ENCODE assay signal across 21 mouse cellular contexts in the genomic region with DNA sequence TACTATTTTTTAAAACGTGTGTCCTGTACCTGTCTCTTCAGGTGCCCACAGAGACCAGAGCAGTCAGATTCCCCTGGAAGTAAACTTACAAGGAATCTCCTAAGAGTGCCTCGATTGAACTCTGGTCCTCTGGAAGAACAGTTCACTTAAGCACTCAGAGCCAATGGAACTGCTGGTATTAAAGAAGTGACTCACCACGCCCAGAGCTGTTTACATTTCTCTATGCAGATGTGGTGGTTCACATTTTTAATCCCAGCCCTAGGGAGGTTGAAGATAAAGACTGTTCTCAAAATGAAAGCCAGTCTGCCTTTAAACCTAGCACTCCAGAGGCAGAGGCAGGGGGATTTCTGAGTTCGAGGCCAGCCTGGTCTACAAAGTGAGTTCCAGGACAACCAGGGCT. TPM values are rescaled to one million over a fixed set of nuclear protein-coding genes. Genes with fewer than 3 reads are reported as not detected.
DNase-seq lines count a peak whose midpoint lies in the region; ATAC-seq and TF ChIP-seq lines count a peak whose summit lies in the region.
"Had no signal": no experiment of that assay in that cellular context is flagged by ENCODE, and none has a peak within 500 bp of the region (broad histone marks: within the 10 kb centered on the region; RNA-seq: fewer than 3 reads in every experiment).

No protein-coding gene starts in this region.

- no peak for DNase-seq in liver, embryonic 11.5 days (ENCODE audit: low spot score)
- peak; percentile 62 for DNase-seq in 3T3-L1 (ENCODE audit: low read depth, low spot score)
- DNase-seq in ovary, postnatal 36 days (ENCODE audit: low spot score), result no peak
- no peak for DNase-seq in frontal cortex, postnatal 25 days (ENCODE audit: low spot score in 2 of 2)
- DNase-seq: adrenal gland, postnatal 10 days; cerebellum, adult 11-12 months; cerebellum, adult 9-11 months; cerebellum, postnatal 36 days; gastrocnemius, postnatal 14 days; heart, adult 2 months; heart, postnatal 14 days had no signal

- H3K4me3 ChIP-seq in liver, embryonic 12.5 days, result no peak overlapping the region
- H3K4me3 ChIP-seq in liver, embryonic 11.5 days (ENCODE audit: low read depth, low read length), result no peak overlapping the region
- no peak overlapping the region for H3K4me3 ChIP-seq in bone marrow macrophage, adult 2 months (ENCODE audit: insufficient read depth, low read length)
- no peak overlapping the region for H3K4me3 ChIP-seq in liver, embryonic 15.5 days (replicated peaks)
- H3K4me3 ChIP-seq: embryonic facial prominence, embryonic 13.5 days; forebrain, embryonic 12.5 days; heart, adult 2 months; heart, embryonic 15.5 days; hindbrain, embryonic 13.5 days had no signal

- TF ChIP-seq CTCF in bone marrow macrophage, adult 2 months (IDR thresholded peaks at IDR 0.05; ENCODE audit: low read depth, low read length), result no peak

- peaks cover 46% of the 10 kb centered on the region for H3K36me3 ChIP-seq in liver, embryonic 12.5 days
- H3K36me3 ChIP-seq in liver, embryonic 11.5 days (ENCODE audit: control insufficient read depth, insufficient read depth, low read length), result peaks cover 3% of the 10 kb centered on the region; the same call in 1 of the 2 replicates
- H3K36me3 ChIP-seq in liver, embryonic 15.5 days (replicated peaks), result peaks cover 43% of the 10 kb centered on the region

- H3K9ac ChIP-seq in liver, embryonic 12.5 days, result no peak overlapping the region
- H3K9ac ChIP-seq in liver, embryonic 11.5 days (ENCODE audit: low read depth, low read length), result no peak overlapping the region
- no peak overlapping the region for H3K9ac ChIP-seq in liver, embryonic 15.5 days
- H3K9ac ChIP-seq: embryonic facial prominence, embryonic 13.5 days; heart, embryonic 15.5 days; hindbrain, embryonic 13.5 days had no signal

- peaks cover 37% of the 10 kb centered on the region for H3K4me1 ChIP-seq in liver, embryonic 12.5 days
- H3K4me1 ChIP-seq in liver, embryonic 11.5 days (replicated peaks; ENCODE audit: control insufficient read depth, insufficient read depth, low read length), result no peaks in the 10 kb centered on the region; the same call in 1 of the 2 replicates
- peaks cover 7% of the 10 kb centered on the region for H3K4me1 ChIP-seq in bone marrow macrophage, adult 2 months (ENCODE audit: control insufficient read depth, insufficient read depth, low read length)
- H3K4me1 ChIP-seq in liver, embryonic 15.5 days (replicated peaks), result peaks cover 37% of the 10 kb centered on the region

- H3K9me3 ChIP-seq in liver, embryonic 12.5 days (replicated peaks), result no peaks in the 10 kb centered on the region
- no peaks in the 10 kb centered on the region for H3K9me3 ChIP-seq in liver, embryonic 11.5 days (ENCODE audit: control insufficient read depth, low read length)
- H3K9me3 ChIP-seq in liver, embryonic 15.5 days (replicated peaks), result no peaks in the 10 kb centered on the region
- H3K9me3 ChIP-seq: embryonic facial prominence, embryonic 13.5 days; forebrain, embryonic 12.5 days; heart, embryonic 15.5 days; hindbrain, embryonic 13.5 days had no signal

- peak overlapping the region; percentile 97 for H3K27ac ChIP-seq in liver, embryonic 12.5 days
- H3K27ac ChIP-seq in liver, embryonic 11.5 days (ENCODE audit: low read depth, low read length), result no peak overlapping the region
- H3K27ac ChIP-seq in bone marrow macrophage, adult 2 months (ENCODE audit: insufficient read depth, low read depth, low read length), result peak overlapping the region; percentile 32; the same call in 1 of the 2 replicates
- H3K27ac ChIP-seq in liver, embryonic 15.5 days (replicated peaks), result peak overlapping the region; percentile 35
- H3K27ac ChIP-seq: embryonic facial prominence, embryonic 13.5 days; forebrain, embryonic 12.5 days; heart, adult 2 months; heart, embryonic 15.5 days; hindbrain, embryonic 13.5 days; hindbrain, postnatal 0 days had no signal

- 75% methylated on average over 4 of the region's 4 CpGs for WGBS in liver, embryonic 12.5 days (ENCODE audit: insufficient replicate concordance)
- WGBS in liver, embryonic 11.5 days, result 83% methylated on average over 4 of the region's 4 CpGs
- 67% methylated on average over 4 of the region's 4 CpGs for WGBS in liver, embryonic 15.5 days (ENCODE audit: insufficient replicate concordance)

- ATAC-seq in liver, embryonic 12.5 days, result no peak
- no peak for ATAC-seq in liver, embryonic 11.5 days (replicated peaks; ENCODE audit: low FRiP score)
- ATAC-seq in liver, embryonic 15.5 days (ENCODE audit: insufficient read depth), result no peak
- ATAC-seq: forebrain, embryonic 16.5 days; hindbrain, postnatal 0 days had no signal

- no peak overlapping the region for H3K4me2 ChIP-seq in liver, embryonic 12.5 days
- no peak overlapping the region for H3K4me2 ChIP-seq in liver, embryonic 11.5 days
- no peak overlapping the region for H3K4me2 ChIP-seq in liver, embryonic 15.5 days
- H3K4me2 ChIP-seq: embryonic facial prominence, embryonic 13.5 days; forebrain, embryonic 12.5 days; heart, embryonic 11.5 days; heart, embryonic 15.5 days; hindbrain, embryonic 13.5 days had no signal

- no peak for TF ChIP-seq POLR2A in bone marrow macrophage, adult 2 months (IDR thresholded peaks at IDR 0.05; ENCODE audit: borderline replicate concordance, low read depth, low read length)

- H3K27me3 ChIP-seq in liver, embryonic 12.5 days (replicated peaks), result no peaks in the 10 kb centered on the region
- no peaks in the 10 kb centered on the region for H3K27me3 ChIP-seq in liver, embryonic 11.5 days (replicated peaks; ENCODE audit: control insufficient read depth, insufficient read depth, low read length)
- H3K27me3 ChIP-seq in liver, embryonic 15.5 days, result no peaks in the 10 kb centered on the region
- H3K27me3 ChIP-seq: embryonic facial prominence, embryonic 13.5 days; forebrain, embryonic 12.5 days; heart, embryonic 15.5 days; hindbrain, embryonic 13.5 days had no signal

RNA-seq across cellular contexts. Expression of gene Fam76a, which starts 2.2 kb away (rescaled TPM):
- polyA plus RNA-seq in liver, embryonic 12.5 days (2016; fragmentation: Nextera tagmentation; extraction: Ambion mirVana), result 22.6 and 25.8 TPM in 2 replicates
- 27.8 and 32.2 TPM in 2 replicates for polyA plus RNA-seq in liver, embryonic 11.5 days (2014; fragmentation: Nextera tagmentation; extraction: Ambion mirVana)
- polyA plus RNA-seq in bone marrow macrophage, adult 2 months (2012; ENCODE audit: insufficient read depth, insufficient read length, missing spikeins), result 36.3 and 37.6 TPM in 2 replicates
- polyA plus RNA-seq in liver, embryonic 15.5 days (2015; fragmentation: Nextera tagmentation; extraction: Ambion mirVana), result 27.6 and 28.5 TPM in 2 replicates

RNA-seq across cellular contexts. Expression of gene Stx12, which starts 35.9 kb away (rescaled TPM):
- 21.0 and 21.7 TPM in 2 replicates for polyA plus RNA-seq in liver, embryonic 12.5 days (2016; fragmentation: Nextera tagmentation; extraction: Ambion mirVana)
- 33.1 and 34.9 TPM in 2 replicates for polyA plus RNA-seq in liver, embryonic 11.5 days (2014; fragmentation: Nextera tagmentation; extraction: Ambion mirVana)
- polyA plus RNA-seq in bone marrow macrophage, adult 2 months (2012; ENCODE audit: insufficient read depth, insufficient read length, missing spikeins), result 78.3 and 87.6 TPM in 2 replicates
- polyA plus RNA-seq in liver, embryonic 15.5 days (2015; fragmentation: Nextera tagmentation; extraction: Ambion mirVana), result 14.8 and 15.9 TPM in 2 replicates

RNA-seq across cellular contexts. Expression of gene Fgr, which starts 53.7 kb away (rescaled TPM):
- 0.60 and 0.73 TPM in 2 replicates for polyA plus RNA-seq in liver, embryonic 12.5 days (2016; fragmentation: Nextera tagmentation; extraction: Ambion mirVana)
- 0.23 and 0.73 TPM in 2 replicates for polyA plus RNA-seq in liver, embryonic 11.5 days (2014; fragmentation: Nextera tagmentation; extraction: Ambion mirVana)
- polyA plus RNA-seq in bone marrow macrophage, adult 2 months (2012; ENCODE audit: insufficient read depth, insufficient read length, missing spikeins), result 24.3 and 26.0 TPM in 2 replicates
- 2.7 and 2.8 TPM in 2 replicates for polyA plus RNA-seq in liver, embryonic 15.5 days (2015; fragmentation: Nextera tagmentation; extraction: Ambion mirVana)
- polyA plus RNA-seq: forebrain, embryonic 16.5 days; hindbrain, embryonic 13.5 days had no signal
